Mouse (Mus musculus) limb, embryonic 12.5 days (tissue): ENCODE measurements around the gene Nmbr. TPM values are rescaled to one million over a fixed set of nuclear protein-coding genes. Genes with fewer than 3 reads are reported as not detected.

ENCODE experiments used
- ATAC-seq: fragments of 200-750 bp; cut with Nextera tagmentation; 2 replicates; pipeline ENCODE4 v1.8.0; 2017; ENCODE audit warnings: low read depth, moderate TSS enrichment; ENCODE audit not compliant: insufficient number of reproducible peaks, insufficient read depth, low FRiP score, low TSS enrichment
- H3K27ac ChIP-seq: fragments of 300-500 bp; sonication (generic); 2 replicates; pipeline ENCODE4 v1.5.1; 2016; ENCODE audit warnings: mild to moderate bottlenecking, moderate library complexity
- H3K27me3 ChIP-seq: fragments of 300-500 bp; sonication (generic); 2 replicates; pipeline ENCODE4 v1.6.1; 2016; ENCODE audit warnings: mild to moderate bottlenecking, moderate library complexity
- H3K36me3 ChIP-seq: fragments of 300-500 bp; sonication (generic); 2 replicates; pipeline ENCODE4 v1.6.1; 2016; ENCODE audit warnings: mild to moderate bottlenecking, moderate library complexity
- H3K4me1 ChIP-seq: fragments of 300-500 bp; sonication (generic); replicated peaks from 2 replicates; pipeline ENCODE4 v1.6.1; 2016
- H3K4me2 ChIP-seq: fragments of 300-500 bp; sonication (generic); 2 replicates; pipeline ENCODE4 v1.6.1; 2016; ENCODE audit warnings: mild to moderate bottlenecking, moderate library complexity
- H3K4me3 ChIP-seq: fragments of 300-500 bp; sonication (generic); replicated peaks from 2 replicates; pipeline ENCODE4 v1.5.1; 2016; ENCODE audit warnings: mild to moderate bottlenecking
- H3K9ac ChIP-seq: fragments of 300-500 bp; sonication (generic); replicated peaks from 2 replicates; pipeline ENCODE4 v1.6.1; 2016; ENCODE audit warnings: mild to moderate bottlenecking, moderate library complexity
- H3K9me3 ChIP-seq: fragments of 300-500 bp; sonication (generic); 2 replicates; pipeline ENCODE4 v1.6.1; 2016; ENCODE audit warnings: mild to moderate bottlenecking, moderate library complexity
- WGBS: fragments of 180-500 bp; shearing (Covaris S2); methylation state at CpG from one replicate; pipeline ENCODE4 v1.1.7; 2016; 5-methylcytosine and 5-hydroxymethylcytosine counted together
- polyA plus RNA-seq: library from polyadenylated mRNA; unstranded; fragments of >200 nt; fragmentation: Nextera tagmentation; extraction: Ambion mirVana; gene quantifications from 2 replicates; pipeline ENCODE4 v1.2.1, GENCODE M21; 2016

Nmbr gene
- polyA plus RNA-seq, 1 experiment from 2014 or later = 0.40 TPM

DNA sequence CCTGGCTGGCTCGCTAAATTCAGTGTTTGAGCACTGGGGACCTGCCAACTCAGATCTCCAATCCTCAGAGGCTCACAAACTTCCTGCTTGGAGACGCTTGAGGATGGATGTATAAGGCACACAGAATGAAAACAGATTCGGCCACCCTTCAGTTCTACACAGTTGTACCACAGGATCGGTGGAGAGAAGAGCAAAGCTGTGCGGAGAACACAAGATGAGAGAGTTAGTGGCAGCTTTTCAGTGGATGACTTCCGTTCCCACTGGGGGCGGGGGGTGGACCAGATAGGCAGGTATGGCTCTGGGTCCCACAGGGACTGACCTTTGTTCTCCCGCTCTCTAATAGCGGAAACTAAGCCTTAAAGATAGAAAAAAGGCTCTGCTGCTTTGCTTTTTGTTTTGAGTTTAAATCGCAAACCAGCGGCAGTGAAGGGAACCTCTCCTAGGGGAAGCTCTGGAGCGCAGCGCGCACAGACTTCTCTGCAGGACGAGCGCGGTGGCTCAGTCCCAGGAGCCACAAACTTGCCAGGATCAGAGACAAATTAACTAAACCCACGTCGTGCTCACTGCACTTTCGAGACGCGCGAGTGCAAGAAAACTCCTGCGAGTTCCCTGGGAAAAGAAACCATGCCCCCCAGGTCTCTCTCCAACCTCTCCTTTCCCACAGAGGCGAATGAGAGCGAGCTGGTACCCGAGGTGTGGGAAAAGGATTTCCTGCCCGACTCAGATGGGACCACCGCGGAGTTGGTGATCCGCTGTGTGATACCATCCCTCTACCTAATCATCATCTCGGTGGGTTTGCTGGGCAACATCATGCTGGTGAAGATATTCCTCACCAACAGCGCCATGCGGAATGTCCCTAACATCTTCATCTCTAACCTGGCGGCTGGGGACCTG lies 54.5 kb downstream of the Nmbr start:
- Histone ChIP-seq H3K36me3 (no peaks in the 10 kb centered on the region), H3K27ac (no peak overlapping the region), H3K9ac (peak overlapping the region; percentile 37; the same call in 1 of the 2 replicates), H3K4me2 (peak overlapping the region; percentile 83), H3K27me3 (peaks cover 17% of the 10 kb centered on the region), H3K9me3 (no peaks in the 10 kb centered on the region), H3K4me3 (peak overlapping the region; percentile 43), H3K4me1 (peaks cover 13% of the 10 kb centered on the region; the same call in 1 of the 2 replicates)
- 3% methylated on average over 35 of the region's 35 CpGs for WGBS
- no peak; the same call in 1 of the 2 replicates for ATAC-seq

GRCm38 (mm10) chr10:14760618-14761017 lies 55.2 kb downstream of the Nmbr start:
- Histone ChIP-seq H3K27ac (no peak overlapping the region), H3K4me3 (peak overlapping the region; percentile 43), H3K9me3 (no peaks in the 10 kb centered on the region), H3K27me3 (peaks cover 17% of the 10 kb centered on the region), H3K36me3 (no peaks in the 10 kb centered on the region), H3K4me2 (peak overlapping the region; percentile 83), H3K9ac (no peak overlapping the region), H3K4me1 (peaks cover 13% of the 10 kb centered on the region; the same call in 1 of the 2 replicates)
- no peak for ATAC-seq
- WGBS = 20% methylated on average over 8 of the region's 8 CpGs

DNA sequence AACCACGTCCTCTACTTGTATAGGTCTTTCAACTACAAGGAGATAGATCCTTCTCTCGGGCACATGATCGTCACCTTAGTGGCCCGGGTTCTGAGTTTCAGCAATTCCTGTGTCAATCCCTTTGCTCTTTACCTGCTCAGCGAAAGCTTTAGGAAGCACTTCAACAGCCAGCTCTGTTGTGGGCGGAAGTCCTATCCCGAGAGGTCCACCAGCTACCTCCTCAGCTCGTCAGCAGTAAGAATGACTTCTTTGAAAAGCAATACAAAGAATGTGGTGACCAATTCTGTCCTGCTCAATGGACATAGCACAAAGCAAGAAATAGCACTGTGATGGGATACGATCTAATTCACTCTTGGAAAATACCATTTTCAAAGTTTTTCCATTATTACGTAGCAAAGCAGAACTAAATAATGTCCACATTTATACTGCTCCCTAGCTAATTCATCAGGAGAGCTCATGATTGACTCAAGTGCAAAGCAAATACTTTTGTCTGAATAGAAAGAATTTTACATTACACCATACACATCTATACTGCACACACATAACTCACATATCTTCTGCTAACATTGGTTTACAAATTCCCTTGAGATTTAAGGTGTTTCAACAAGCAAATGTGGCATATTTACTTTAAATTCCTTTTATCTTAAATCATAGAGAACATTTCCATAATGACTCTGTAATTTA lies 65.0 kb downstream of the Nmbr start:
- 90% methylated on average over 10 of the region's 10 CpGs for WGBS

DNA sequence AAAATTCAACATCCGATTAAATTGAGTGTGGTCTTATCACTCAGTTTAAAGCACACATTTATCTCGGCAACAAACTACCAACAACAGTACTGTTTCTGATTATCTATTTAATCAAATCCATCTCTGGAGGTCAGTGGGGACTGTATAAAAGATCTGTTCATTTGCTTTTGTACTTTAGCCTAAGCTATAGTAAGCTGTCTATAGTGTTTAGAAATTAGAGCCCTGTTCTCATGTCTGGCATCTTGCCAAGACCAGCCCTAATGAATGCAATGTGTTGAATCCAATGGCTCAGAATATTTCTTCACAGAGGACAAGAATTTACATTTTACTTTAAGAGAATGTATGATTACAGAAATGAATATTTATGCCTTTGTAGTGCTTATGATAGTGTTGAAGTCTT lies 69.1 kb downstream of the Nmbr start:
- WGBS = 39% methylated on average over 2 of the region's 2 CpGs
- H3K4me1 ChIP-seq = 0 out of 2 replicates have a peak, but pooled peaks cover 3% of the 10 kb centered on the region
- H3K36me3 ChIP-seq = no peaks in the 10 kb centered on the region
- no peak overlapping the region for H3K9ac ChIP-seq
- no peaks in the 10 kb centered on the region for H3K9me3 ChIP-seq
- H3K27ac ChIP-seq = no peak overlapping the region
- H3K4me2 ChIP-seq = no peak overlapping the region
- H3K4me3 ChIP-seq = no peak overlapping the region
- H3K27me3 ChIP-seq = no peaks in the 10 kb centered on the region
- peak; percentile 47; the same call in 1 of the 2 replicates for ATAC-seq

More for the DNA sequence above, 65.0 kb downstream of the Nmbr start:
- Histone ChIP-seq H3K9ac (no peak overlapping the region), H3K4me2 (no peak overlapping the region), H3K27me3 (no peaks in the 10 kb centered on the region), H3K27ac (no peak overlapping the region), H3K9me3 (no peaks in the 10 kb centered on the region), H3K4me3 (no peak overlapping the region), H3K36me3 (no peaks in the 10 kb centered on the region), H3K4me1 (0 out of 2 replicates have a peak, but pooled peaks cover 3% of the 10 kb centered on the region)
- no peak for ATAC-seq

DNA sequence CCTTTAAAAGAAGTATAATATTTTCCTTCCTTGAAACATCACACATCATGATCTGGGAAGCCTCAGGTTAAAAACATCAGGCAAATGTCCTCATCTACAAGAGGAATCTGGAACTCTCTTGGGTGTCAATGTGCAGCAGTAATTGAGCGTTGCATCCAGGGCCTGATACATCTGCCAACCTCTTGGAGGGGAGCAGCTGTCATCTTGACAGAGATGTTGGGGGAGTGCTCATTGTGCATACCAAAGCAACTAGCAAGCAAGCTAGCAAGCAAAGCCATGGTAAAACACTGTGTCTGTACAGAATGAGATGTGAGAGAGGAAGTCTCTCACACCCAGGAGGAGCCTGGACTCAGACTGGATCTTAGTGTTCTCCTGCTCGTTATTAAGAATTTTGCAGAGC lies 84.6 kb downstream of the Nmbr start:
- no peak for ATAC-seq
- 77% methylated on average over 2 of the region's 2 CpGs for WGBS
- H3K9ac ChIP-seq = no peak overlapping the region

DNA sequence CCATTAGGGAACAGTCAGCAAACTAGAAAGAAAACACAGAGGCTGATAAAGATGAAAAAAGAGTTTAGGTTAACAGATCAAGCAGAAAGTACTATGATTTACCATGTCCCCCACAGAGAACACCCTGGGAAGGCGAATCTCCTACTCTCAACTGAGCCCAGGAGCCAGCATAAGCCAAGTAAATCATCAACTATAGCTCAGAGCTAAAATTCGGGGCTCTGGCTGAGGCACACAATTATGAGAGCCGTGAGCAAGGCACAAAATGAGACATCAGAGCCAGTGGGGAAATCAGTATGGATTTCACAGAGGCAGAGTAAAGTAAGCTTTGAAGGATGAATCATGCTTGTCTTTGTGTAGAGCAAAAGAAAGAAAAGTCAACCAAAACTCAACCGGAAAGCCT lies 111.6 kb downstream of the Nmbr start:
- Histone ChIP-seq H3K4me1 (no peaks in the 10 kb centered on the region), H3K4me3 (no peak overlapping the region), H3K9me3 (no peaks in the 10 kb centered on the region), H3K36me3 (no peaks in the 10 kb centered on the region), H3K4me2 (no peak overlapping the region), H3K27ac (no peak overlapping the region), H3K27me3 (no peaks in the 10 kb centered on the region), H3K9ac (no peak overlapping the region)
- no peak for ATAC-seq
- WGBS = 74% methylated on average over 4 of the region's 4 CpGs

More for the DNA sequence above, 84.6 kb downstream of the Nmbr start:
- Histone ChIP-seq H3K36me3 (no peaks in the 10 kb centered on the region), H3K4me2 (no peak overlapping the region), H3K27me3 (no peaks in the 10 kb centered on the region), H3K27ac (no peak overlapping the region), H3K4me1 (no peaks in the 10 kb centered on the region), H3K4me3 (no peak overlapping the region), H3K9me3 (no peaks in the 10 kb centered on the region)

Other genes starting within 250 kb of the Nmbr start
- gene Adgrg6, start 159.9 kb upstream of the Nmbr start, polyA plus RNA-seq = 3.4 and 4.1 TPM in 2 replicates
- 96.5 and 108 TPM in 2 replicates for gene Vta1, start within 50 bp of the Nmbr start, polyA plus RNA-seq
- not detected in 2 replicates for gene Gje1, start 12.6 kb downstream of the Nmbr start, polyA plus RNA-seq